Mouse (Mus musculus) urinary bladder, postnatal 36 days (tissue): ENCODE data around the gene Rnf216.
"Not testable (repeated sequence)": the region's sequence is repeated elsewhere in the genome, so short reads cannot be mapped to it uniquely, and the experiment has no call there.

ENCODE experiments used
- DNase-seq, 2 experiments: peaks; one replicate each; pipeline ENCODE4 v3.0.0; 2022; ENCODE audit warnings: low spot score in 2 of 2, mixed read lengths in 1 of 2

Rnf216 gene

DNA sequence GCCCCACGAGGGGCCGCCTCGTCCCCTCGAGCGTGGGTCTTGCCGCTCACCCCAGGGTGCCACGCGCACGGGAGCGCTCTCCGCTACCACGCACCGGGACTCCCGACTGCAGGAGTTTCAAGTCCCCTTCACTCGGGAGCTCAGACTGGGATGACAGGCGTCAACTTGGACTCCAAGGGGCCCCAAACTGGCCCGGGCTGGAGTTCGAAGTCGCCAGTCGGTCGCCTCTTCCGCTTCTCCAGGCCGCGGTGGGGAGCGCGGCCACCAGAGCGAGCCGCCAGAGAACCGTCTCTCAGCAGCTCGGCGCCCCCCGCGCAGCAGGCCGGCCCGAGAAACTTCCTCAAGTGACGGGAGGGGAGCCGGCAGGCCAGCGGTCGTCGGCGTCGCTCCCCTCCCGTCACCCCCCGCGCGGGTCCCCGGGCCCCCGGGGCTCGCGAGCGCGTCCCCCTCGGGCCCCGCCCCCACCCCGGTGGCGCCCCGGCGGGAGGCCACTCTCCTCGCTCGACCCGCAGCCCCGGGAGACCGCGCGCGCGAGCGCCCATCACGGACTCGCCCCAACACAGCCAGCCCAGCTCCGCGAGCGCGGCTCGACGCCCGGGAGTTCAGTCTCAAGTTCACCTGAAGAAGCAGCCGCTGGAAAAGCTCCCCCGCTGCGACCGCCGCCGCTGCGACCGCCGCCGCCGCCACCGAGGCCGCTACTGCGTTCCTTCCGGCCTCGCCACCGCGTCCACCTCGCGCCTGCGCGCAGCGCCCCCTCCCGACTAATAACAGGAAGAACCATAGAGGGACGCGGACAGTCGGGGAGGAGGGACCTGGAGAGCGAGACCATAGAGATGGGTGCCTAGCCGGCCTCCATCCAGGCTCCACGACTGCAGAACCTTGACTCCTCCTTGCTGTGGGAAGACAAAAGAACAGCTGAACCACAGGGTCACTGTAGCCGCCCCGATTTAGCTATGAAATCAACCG, at the start of gene Rnf216:
TSS of gene Rnf216 (minus strand) at position 714 of the 966 bp plus-strand sequence.
- peak; percentile 86 to 93 for DNase-seq

DNA sequence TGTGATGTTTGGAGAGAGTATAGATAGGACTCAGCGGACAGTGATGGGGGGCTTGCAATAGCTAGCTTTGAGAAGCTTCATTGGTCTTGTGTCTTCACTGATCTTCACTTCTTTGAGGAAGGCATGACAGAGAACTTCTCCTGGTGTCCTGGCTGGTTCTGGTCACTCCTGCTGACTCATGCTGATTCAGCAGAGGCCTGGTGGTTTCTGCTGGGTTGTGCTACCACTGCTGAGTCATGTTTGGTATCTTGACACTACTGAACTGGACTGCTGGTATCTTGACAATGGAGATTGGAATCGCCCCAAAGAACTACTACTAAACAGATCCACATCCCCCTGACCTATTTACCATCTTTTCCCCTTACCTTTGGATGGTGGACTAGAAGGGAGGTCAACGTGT, 42.7 kb upstream of the Rnf216 start:
- no peak for DNase-seq

DNA sequence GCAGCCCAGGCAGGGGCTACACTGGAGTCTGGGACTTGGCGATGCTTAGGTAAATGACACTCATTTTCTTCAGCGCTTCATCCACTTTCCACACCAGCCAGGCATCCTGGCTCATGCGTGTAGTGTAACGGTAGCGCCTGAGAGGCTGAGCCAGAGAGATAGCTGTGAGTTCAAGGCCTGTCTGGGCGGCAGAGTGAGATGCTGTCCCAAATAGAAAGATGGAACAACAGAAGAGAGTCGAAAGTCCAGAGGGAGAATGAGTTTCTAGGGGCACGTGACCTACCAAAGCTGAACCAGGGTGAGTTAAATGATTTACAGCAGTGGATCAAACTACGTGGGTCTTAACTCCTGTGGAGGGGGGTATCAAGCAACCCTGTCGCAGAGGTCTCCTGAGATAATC, 41.0 kb upstream of the Rnf216 start:
- no peak for DNase-seq

DNA sequence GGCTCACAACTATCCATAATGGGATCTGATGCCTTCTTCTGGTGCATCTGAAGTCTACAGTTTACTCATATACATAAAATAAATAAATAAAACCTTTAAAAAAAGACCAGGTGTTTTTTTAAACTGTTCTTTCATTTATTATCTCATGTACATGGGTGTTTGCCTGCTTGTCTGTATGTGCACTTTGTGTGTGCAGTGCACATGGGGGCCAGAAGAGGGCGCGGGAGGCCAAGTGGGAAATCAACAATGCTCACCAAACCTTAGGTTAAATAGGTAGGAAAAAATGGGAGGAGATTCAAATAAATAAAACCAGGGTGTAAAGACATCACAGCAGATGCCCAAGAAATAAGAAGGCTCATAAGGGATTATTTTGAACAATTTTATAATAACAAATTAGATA, 37.2 kb upstream of the Rnf216 start:
- no peak for DNase-seq

DNA sequence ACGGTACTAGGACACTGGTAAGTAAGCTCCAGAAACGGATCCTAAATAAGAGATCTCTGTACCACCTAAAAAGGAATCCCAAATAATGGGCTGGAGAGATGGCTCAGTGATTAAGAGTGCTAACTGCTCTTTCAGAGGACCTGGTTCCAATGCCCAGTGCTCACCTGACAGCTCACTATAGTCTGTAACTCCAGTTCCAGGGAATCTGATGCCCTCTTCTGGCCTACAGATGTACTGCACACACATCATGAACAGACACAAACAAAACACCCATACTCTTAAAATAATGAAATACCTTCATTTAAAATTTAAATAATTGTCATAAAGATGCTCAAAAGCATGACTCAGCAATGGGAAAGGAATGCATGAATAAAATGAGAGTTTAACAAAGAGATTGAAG, 36.7 kb upstream of the Rnf216 start:
- DNase-seq: no peak

DNA sequence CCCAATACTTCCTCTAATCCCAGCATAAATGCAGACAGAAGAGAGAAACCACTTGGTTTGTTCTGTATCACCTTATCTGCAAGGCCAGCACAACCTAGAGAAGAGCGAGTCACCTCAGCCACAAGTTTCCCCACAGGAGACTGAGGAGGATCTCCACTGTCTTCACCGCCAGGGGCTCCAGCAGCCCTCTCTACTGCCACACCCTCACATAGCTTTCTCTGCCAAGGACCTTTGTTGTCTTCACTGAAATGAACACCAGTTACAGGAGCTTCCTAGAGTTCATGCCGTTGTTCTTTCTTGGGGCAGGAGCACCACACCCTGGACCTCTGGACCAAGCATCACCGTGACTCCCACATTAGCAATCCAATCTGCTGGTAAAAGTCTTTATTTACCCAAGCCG, 35.9 kb upstream of the Rnf216 start:
- DNase-seq: no peak

DNA sequence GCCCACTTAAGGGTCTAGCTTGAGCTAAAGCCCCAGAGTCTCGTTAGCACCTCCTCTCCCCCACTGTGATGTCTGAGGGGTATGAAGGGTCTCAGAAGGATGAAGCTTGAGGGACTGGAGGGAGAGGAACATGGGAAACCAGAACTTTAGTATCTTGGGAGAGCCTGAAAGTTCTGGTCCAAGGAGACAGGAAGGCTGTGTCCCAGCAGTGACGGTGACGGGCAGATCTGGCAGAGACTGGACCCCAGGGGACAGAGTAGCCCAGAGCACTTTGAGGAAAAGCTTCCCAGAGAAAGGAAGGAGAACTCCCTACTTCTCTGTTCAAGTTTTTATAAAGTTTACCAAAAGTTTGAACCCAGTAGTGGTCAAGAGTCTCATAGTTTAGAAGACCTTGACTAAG, 34.7 kb upstream of the Rnf216 start, which contains the start of gene Olfr718-ps1:
TSS of gene Olfr718-ps1 (minus strand) at position 101 of the 400 bp plus-strand sequence.
- DNase-seq: no peak

DNA sequence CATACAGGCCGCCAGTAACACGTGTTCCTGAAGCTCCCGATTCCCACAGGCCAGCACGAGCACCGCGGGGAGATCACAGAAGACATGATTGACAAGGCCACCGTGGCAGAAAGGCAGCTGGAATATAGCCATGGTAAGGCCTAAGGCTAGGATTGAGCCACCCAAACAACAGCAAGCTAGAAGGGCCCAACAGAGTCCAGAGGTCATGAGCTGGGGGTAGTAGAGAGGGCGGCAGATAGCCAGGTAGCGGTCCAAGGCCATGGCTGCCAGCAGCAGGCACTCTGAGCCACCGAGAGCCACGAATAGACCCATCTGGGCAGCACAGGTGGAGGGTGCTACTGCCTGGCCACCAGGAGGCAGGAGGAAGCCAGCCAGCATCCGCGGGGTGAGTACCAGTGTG, 24.8 kb upstream of the Rnf216 start:
- DNase-seq: no peak

DNA sequence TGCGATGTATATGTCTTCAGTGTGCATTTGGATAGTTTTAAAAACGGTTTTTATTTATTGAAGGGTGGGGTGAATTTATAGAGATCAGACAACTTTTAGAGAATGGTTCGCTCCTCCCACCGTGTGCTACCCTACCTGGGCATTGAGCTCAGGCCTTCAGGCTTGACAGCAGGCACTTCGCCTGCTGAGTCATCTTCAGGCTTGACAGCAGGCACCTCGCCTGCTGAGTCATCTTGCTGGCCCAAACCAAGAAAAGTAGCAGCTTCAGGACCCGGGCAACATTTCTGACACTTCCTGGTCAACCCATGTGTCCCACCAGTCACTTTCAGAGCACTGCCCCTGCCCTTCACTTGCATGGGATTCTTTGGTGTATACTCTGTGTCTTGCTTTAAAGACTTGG, 22.2 kb upstream of the Rnf216 start:
- no peak for DNase-seq

DNA sequence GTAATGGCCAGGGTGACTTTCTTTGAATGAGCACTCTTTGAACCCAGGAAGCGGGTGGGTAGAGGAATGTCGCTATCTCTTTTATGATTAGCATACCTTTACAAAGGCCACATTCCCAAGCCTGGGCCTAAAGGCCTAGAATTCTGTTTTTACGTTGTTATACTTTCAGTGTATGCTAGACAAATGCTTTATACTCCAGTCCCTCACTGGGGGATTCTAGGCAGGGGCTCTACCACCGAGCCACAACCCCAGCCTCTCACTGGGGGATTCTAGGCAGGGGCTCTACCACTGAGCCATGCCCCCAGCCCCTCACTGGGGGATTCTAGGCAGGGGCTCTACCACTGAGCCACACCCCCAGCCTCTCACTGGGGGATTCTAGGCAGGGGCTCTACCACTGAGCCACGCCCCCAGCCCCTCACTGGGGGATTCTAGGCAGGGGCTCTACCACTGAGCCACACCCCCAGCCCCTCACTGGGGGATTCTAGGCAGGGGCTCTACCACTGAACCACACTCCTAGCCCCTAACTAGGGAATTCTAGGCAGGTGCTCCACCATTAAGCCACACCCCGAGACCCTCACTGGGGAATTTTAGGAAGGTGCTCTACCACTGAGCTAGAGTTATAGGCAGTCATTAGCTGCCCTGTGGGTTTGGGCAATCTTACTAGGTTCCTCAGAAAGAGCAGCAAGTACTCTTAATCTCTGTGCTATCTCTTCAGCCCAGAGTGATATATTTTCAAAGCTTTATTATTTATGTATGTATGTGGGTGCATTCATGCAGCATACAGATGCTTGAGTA, 21.6 kb upstream of the Rnf216 start:
- DNase-seq: not testable (repeated sequence)

DNA sequence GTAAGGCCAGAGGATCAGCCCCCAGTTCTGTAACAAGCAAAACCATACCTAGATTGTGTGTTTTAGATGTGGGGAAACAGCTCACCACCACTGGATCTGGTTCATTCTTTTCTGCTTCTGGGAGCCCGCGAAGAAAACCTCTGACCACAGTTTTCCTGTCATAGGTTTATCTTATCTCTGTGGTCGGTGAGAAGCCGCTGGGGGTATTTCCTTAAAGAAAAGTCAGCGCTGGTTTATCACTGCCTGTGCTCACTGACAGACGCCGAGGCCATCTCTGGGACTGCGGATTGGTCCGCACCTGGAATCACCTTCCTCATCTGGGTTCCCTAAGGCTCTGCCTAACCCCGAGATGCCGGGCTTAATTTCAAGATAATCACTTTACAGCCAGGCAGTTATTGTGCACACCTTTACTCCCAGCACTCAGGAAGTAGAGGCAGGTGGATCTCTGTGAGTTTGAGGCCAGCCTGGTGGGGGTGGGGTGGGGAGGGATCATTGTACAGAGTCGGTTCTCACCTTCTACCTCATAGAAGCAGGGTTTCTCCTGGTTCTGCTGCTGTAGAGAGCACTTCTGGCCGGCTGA, 20.2 kb upstream of the Rnf216 start:
- no peak for DNase-seq

DNA sequence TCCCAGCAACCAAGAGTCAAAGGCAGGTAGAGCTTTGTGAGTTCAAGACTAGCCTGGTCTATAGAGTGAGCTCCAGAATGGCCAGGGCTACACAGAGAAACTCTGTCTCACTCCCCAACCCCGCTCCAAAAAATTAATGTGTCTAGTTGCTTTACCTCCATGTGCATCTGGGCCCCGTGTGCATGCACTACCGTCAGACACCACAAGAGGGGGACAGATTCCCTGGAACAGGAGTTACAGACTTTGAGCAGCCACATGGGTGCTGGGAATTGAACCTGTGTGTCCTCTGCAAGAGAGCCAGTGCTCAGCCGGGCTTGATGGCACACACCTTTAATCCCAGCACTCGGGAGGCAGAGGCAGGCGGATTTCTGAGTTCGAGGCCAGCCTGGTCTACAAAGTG, 17.5 kb upstream of the Rnf216 start:
- no peak for DNase-seq

DNA sequence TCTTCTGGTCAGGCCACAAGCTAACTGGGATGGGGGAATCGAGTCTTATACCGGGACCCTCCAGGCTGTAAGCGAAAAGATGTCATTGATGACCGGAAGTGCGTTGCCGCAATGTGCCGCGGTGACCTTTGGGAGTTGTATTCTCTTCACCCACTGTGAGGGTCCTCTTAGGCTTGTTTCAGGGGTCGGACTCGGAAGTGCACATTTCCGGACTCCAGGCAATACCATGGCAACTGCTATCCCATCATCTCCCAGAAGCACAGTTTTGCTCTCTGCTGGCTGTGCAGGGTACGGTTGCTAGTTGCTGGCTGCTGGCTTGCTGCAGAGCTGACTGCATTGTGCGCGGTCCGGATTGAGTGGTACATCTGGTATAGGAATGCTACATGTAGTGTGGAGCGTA, 16.3 kb upstream of the Rnf216 start:
- DNase-seq: no peak

DNA sequence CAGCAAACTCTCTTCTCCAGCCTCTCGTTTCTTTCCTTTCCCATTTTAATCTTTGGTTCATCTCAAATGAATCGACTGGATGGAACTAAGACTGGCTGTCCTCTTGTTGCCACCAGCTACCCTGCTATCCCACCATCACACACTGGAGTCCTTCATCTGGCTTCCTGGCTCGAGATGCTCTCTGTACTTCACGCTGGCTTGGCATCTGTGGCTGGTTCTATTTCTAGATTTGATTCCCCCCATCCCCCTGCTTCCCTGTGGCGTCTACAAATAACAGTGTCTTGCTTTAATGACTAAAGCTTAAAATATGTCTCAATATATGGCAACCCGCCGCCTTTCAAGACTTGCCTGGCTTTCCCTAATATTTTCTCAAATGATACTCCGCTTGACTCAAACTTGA, 15.0 kb upstream of the Rnf216 start:
- no peak for DNase-seq

DNA sequence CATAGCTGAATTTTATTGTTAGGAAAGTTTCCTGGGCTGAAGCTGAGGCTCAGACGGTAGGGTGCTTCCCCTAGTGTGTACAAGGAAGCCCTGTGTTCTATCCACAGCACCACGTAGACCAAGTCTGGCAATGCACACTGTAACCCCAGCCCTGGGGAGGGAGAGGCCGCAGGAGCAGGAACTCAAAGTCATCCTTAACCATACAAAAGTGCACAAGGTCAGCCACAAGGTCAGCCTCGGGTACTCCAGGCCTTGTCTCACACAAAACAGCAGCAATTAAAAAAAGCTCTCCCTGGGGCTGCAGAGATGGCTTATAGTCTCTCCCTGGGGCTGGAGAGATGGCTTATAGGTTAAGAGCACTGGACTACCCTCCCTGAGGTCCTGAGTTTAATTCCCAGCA, 14.1 kb upstream of the Rnf216 start:
- no peak for DNase-seq

DNA sequence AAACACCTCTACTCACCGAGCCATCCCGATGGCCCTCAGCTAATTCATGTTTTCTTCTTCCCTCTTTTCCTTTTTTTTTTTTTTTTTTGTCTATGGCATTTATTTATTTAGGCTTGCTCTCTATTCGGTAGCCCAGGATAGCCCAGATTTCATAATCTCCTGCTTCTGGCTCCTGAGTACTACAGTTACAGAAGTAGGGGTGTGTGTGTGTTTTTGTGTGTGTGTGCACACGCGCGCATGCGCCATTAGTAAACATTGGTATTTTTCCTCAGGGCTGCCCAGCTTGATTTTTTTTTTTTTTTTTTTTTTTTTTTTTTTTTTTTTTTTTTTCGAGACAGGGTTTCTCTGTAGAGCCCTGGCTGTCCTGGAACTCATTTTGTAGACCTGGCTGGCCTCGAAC, 13.3 kb upstream of the Rnf216 start:
- no peak for DNase-seq

DNA sequence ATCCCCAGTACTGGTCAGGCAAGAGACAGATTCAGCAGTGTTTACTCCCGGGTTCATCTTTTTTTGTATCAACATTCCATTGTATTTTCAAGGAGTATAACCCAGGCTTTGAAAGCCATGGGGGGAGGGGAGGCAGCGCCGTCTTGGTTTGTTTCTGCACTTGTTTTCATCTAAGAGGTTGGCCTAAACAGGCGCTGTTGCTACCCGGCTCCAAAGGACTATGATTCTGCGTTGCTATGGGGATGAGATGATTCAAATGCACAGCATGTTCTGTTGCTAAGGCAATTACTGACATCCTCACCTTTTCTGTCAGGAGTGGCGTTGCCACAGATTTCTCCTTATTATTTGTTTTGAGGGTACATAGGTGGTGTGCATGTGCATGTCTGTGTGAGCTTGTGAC, 12.8 kb upstream of the Rnf216 start:
- DNase-seq: no peak

DNA sequence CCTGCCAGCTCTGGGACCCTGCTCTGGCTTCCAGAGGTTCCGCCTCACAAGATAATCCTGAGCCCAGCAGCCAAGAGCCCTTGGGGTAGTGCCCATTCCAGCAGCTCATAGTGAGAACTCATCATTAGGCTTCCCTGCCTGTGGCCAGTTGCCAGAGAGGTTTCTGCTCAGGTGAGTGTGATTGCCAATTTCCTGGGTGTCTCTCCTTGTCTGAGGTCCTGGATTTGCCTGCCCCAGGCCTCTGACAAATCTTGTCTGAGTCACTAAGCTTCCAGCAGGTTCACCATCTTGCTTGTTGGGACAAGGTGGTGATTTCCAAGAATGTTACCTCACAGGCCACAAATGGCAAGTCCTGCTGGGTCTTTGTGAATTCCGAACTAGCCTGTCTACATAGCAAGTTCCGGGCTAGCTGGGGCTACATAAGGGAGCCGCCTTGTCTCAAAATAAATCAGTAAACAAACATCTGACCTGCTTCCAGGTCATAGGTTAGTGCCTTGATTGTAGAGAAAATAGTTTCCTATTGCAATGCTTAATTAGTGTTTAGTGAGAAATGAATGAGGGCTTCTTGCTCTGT, 12.1 kb upstream of the Rnf216 start:
- no peak for DNase-seq

DNA sequence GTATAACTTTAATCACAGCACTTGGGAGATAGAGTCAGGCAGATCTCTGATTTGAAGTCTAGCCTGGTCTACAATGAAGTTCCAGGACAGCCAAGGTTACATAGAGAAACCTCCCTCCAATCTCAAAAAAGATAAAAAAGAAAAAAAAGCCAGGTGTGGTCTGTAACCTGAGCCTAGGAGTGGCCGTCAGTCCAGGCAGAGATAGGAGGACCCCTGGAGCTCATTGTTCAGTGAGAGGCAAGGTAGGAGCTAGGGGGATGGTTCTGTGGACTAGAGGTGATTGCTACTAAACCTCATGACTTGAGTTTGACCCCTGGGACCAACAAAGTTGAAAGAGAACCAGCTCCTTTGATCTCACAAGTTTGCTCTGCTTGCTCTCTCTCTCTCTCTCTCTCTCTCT, 9.9 kb upstream of the Rnf216 start:
- DNase-seq: no peak

DNA sequence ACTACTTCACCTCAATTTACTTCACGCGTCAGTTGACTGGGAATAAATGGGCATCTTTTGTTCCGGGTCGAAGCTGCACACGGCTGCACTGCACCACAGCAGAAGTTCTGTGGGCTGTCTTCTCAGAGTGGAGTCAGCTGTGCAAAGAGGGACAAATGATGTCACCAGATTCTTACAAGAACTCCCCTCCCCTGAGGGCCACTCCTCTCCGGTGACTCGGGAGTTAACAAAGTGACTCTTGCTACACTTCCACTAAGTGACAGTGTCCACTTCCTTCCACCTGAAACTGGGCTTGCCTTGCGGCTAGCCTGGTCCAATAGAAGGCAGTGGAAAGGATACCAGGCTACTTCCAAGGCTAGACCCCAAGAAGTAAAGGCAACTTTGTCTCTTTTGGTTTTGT, 9.3 kb upstream of the Rnf216 start:
- DNase-seq: no peak

DNA sequence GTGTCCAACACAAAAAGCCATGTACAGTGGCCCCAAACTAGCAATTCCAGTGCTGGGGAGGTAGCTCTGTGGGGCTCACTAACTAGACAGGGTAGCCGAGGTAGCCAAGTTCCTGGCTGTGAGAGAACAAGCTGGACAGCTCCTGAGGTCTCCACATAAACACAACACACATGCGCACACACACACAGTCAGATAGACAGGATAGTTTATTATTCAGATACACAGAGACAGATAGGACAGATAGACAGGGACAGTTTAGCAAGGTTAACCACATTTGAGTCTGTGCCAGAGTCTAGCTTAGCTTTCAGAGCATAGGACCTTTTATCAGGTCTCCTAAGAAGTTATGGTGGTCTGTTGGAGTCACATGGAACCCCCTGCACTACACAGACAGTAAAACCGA, 6.0 kb downstream of the Rnf216 start:
- DNase-seq: peak; percentile 10 to 23

DNA sequence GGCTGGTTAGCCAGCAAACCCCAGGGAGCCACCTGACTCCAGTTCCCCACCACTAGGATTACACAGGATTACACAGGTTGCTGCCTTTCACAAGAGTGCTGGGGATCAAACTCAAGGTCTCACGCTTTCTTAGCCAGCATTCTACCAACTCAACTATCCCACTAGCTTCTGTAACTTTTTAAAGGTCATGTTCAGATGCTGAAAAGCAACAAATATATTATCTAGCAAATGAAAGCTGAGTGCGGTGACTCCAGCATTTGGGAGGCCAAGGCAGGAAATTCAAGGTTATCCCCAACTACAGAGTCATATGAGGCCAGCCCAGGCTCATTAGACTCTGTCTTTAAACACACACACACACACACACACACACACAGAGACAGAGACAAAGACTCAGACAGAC, 9.6 kb downstream of the Rnf216 start:
- no peak for DNase-seq
